Mouse (Mus musculus) left cerebral cortex, postnatal 10 days (tissue): Measurements from ENCODE around the gene Hnf1a. TPM values are rescaled to one million over a fixed set of nuclear protein-coding genes. Genes with fewer than 3 reads are reported as not detected.
A peak's percentile ranks its signal among the peaks of the same experiment; 100 is the strongest.

Experiments
- DNase-seq, 2 experiments: peaks; one replicate each; pipeline ENCODE4 v3.0.0; 2021 to 2022; ENCODE audit warnings: low spot score in 2 of 2, mixed read lengths in 1 of 2; ENCODE audit errors: extremely low spot score in 1 of 2
- intact Hi-C: fragments of 180-260 bp; cut with DNase I; formaldehyde crosslinking; loops from one replicate; pipeline ENCODE4 v1.15.1; 2025
- total RNA-seq, 2 experiments: library from RNA; stranded (reverse); gene quantifications; 2 replicates each; pipeline ENCODE4 v1.2.3; 2021

The Hnf1a gene
- total RNA-seq, result not detected

DNA sequence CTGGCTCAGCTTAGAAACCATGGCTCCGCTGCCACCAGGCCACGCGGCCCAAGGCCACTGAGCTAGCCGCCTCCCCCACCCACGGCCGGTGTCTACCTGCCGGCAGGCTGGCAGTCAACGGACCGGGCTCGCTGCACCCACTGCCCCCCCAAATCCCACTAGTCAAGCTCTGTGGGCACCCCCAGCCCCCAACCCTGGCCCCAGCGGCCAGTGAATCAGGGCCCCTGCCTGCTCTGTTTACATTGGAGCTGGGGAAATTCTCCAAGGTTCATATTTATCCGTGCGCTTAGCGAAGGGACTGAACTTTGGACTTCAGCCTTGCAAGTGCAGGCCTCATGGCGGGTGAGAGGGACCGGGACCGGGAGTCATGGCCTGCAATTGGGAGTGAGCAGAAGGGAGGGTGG is at the start of gene Hnf1a:
Hnf1a (minus strand) TSS at position 271 of the 404 bp plus-strand sequence.
- intact Hi-C loops, result no loop called here
- DNase-seq, result no peak

DNA sequence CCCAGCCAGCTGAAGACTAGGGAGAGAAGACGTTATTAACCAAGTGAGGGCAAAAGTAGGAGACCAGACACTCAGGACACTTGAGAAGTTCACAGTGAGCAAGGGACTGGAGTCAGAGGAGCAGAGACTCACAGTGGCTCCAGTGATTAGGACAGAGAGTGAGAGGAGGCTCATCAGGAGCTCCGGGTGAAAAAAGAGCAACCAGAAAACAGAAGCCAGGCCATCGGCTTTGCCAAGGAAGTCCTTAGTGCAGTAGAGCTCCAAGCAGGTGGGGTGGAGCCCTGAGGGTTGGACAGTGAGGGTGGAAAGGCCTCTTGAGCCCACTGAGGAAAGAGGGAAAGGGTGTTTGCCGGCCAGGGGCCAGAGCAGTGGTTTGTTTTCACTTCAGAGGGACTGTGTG is 47.9 kb upstream of the Hnf1a start:
- intact Hi-C loops, result no loop called here

DNA sequence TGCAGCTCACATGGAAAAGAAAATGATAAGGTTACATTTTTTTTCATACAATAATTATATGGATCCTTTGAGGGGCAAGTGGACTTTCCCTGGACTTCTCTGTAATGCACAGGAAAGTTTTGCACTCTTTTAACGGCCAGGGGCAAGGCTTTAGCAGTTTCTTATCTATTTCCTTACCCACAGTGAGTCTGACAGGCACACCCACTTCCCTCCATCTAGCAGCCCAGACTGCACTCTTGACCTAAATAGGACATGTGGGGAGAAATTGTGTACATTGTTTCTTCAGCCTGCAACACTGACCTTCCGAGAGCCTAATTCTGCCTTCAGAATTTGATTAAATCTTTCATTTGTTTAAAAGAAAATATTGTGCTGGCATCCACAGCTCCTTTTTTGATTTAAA is 47.4 kb upstream of the Hnf1a start:
- intact Hi-C loops, result no loop called here
- DNase-seq, result no peak

More for the DNA sequence above, 47.9 kb upstream of the Hnf1a start:
- DNase-seq, result no peak

DNA sequence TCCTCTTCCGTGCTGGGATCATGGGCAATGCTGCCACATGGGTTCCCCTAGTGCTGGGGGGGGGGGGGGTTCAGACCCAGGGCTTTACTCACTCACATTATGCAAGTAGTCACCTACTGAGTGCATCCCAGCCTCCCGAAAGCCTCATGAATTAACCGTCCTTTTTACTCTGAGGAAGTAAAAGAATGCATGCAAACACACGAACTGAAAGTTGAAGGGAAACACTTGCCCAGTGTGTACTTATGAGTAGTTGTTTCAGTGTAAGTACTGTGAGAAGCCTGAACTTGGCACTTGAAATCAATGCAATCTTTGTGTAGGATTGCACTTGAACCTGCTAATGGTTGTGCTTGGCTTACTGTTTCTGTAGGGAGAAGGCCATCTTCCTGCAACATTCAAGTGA is 44.2 kb upstream of the Hnf1a start:
- intact Hi-C loops, result no loop called here
- DNase-seq, result no peak

DNA sequence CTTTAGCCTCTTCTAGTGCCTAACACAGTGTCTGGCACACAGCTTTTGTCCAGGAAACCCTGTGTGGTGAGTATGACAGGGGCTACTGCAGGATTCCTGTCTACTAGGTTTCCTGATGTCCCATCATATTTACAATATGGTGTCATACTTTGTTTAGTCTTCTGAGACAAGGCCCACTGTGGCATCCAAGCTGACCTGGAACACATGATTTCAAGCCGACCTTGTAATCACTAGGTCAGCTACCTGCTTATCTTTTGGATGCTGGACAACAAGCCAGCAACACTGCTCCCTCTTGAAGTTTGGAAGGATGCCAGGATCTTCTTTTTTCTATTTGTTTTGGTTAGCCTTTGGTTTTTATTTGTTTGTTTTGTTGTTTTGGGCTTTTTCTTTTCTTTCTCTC is 43.7 kb upstream of the Hnf1a start:
- intact Hi-C loops, result loop anchor here (5.0 kb wide), 1 partner anchor 53 kb away; no protein-coding TSS in a partner anchor
- DNase-seq, result no peak

DNA sequence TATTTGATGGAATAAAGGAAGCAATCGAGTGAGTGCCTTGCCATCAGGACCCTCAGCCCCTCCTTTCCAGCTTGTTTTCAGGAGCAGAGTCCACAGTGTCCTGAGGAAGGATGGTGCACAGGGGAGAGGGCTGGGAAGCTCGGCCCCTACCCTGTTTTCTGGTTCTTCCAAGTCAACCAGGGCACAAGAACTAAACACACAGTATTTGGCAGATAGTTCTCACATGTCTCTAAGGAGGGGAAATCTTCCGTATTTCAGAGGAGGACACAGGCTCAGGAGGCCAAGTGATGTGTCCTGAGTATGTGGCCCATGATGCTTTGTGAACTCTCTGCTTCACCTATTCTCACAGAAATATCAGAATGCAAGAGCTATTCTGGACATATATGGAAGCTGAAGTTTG is 42.5 kb upstream of the Hnf1a start:
- intact Hi-C loops, result loop anchor here (5.0 kb wide), 1 partner anchor 54 kb away; no protein-coding TSS in a partner anchor
- no peak for DNase-seq

DNA sequence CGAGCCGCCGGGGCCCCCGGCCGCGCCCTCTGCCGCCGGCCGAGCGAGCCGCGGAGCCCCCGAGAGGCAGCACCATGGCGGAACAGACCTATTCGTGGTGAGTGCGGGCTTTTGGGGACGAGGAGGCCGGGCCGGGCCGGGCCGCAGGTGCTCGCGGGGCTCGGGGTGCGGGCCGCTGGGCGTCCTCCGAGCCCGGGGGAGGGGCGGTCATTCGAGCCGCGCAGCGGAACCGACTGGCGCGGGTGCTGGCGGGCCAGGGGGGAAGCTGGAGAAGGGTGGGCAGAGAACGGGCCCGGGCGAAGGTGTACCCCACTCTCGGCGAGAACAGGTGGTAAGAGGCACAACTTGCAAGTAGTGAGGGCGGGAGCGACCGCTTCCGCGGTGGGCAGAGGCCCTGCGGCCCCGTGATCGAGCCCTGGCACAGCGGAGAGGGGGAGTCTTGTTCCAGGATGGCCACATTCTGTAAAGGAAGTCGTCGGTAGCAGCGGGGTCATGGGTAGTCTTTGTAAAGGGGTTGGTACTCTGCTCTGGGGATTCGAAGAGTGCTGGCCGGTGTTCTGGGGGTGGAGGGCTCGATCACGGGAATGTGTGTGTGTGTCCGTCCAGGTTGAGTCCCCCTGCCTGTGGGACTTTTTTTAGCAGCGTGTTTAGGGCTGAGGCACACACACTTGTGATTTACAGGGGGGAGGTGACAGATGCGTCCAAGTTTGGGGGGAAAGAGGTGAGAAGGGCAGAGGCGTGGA is 40.8 kb upstream of the Hnf1a start:
- DNase-seq, result peak in 1 of 2 experiments; percentile 74
- intact Hi-C loops, result loop anchor here (5.0 kb wide), 1 partner anchor 56 kb away; no protein-coding TSS in a partner anchor

DNA sequence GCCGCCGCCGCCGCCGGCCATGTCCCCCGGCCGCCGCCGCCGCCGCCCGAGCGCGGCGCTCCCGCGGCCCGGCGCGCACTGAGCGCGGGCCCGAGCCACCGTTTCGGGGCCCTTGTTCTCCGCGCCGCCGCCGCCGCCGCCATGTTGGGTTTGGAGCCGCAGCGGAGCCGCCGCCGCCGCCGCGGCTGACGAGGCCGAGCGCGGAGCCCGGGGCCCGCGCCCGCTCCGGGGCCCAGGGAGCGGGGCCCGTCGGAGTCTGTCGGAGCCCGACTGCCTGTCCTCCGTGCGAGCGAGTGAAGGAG is 40.3 kb upstream of the Hnf1a start:
- intact Hi-C loops, result loop anchor here (5.0 kb wide), 1 partner anchor 56 kb away; no protein-coding TSS in a partner anchor
- no peak for DNase-seq

DNA sequence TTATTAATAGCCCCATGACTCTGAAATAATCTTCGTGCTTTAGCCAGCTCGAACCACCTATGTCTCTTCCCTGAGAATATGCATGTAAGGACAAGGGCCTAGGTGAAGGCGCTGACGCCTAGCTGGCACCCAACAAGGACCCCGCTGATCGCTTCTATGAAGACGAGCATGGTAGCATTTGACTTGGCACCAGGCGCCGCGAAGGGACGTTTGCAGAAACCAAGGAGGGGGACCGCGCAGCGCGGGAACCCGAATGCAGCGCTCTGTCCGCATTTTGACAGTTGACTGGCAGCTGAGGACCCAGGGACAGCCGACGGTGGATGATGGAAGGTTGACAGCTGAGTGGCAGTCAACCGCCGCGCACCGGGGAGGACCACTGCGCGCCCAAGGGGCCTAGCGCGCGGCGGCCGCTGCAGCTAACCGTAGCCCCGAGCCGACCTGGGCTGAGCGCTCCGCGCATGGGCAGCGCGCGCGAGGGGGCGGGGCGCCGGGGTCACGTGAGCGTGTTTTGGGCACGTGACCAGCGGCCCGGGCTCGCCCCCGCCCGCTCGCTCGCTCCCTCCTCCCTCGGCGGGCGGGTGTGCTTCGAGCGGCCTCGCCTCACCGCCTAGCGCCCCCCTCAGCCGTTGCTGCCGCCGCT is 39.8 kb upstream of the Hnf1a start, which contains the start of gene Sppl3:
Sppl3 (plus strand) TSS at position 561 of the 640 bp plus-strand sequence.
- intact Hi-C loops, result loop anchor here (5.0 kb wide), 1 partner anchor 57 kb away; no protein-coding TSS in a partner anchor
- peak; percentile 92 to 96 for DNase-seq

DNA sequence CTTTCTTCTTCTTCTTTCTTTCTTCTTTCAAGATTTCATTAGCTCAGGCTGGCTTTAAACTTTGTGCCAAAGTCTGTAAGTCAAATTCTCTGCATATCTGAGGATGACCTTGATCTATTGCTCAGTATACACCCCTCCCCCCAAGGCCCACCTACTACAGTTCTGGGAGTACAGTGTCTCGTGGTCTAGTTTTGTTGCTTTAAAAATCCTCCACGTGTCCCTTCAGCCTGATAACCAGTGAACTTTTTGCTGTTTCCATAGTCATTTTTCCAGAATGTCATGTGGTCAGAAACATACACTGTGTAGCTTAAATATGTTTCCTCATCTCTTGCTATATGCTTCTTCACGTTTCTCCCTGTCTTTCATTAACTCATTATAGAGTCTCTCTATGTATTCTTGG is 39.1 kb upstream of the Hnf1a start:
- DNase-seq, result no peak
- intact Hi-C loops, result loop anchor here (5.0 kb wide), 1 partner anchor 57 kb away; no protein-coding TSS in a partner anchor

DNA sequence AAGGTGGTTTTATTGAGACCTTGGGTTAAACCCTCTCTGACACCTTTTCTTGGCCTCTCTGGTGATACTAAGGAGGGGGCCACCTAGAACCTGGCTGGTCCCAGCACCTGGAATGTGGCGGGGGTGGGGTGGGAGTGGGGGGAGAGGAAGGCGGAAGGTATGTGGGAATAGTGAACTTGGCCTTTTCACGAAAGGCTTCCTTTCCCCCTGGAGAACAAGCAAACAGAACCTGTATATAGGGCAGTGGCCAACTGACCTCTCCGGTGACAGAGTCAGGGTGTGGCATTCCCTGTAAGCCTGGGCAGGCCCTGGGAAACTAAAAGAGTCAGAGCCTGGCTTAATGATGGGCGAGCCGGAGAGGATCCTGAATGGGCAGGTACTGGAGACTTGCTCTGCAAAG is 38.2 kb upstream of the Hnf1a start:
- DNase-seq, result no peak
- intact Hi-C loops, result no loop called here

DNA sequence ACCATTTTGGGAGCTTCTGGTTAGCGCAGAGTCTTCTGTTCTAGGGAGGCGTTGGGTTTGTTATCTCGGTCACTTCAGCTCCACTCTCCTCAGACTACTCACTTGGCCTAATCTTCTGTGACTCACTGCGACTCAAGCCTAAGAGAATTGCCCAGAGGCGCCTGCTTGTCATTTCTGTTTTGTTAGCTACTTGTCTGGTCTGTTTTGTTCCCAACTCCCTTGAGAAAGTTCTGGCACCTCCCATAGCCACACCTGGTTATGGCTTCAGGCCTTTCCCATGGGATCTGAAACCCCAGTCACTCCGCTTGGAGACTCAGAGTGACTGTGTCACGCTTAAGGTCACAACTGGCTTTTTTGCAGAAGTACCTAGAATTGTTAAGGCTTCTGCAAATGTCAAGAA is 37.4 kb upstream of the Hnf1a start:
- intact Hi-C loops, result no loop called here
- DNase-seq, result no peak

DNA sequence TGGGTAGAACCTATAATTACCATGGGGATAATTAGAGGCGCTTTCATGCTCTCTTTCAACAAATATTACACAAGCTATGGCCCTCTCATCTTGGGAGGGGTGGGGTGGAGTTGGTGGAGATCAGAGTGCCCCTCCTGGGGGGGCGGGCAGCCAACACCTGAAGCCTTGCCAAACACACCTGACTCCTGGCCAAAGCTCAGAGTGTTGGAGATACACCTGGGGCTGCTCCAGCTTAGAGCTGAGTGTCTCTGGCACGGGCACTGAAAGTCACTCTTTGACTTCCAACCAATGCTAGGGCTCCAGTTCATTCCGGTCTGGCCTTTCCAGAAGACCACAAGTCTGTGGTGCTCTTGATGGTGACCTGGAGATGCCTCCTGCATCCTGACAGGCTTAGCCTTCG is 36.9 kb upstream of the Hnf1a start:
- intact Hi-C loops, result no loop called here
- no peak for DNase-seq

DNA sequence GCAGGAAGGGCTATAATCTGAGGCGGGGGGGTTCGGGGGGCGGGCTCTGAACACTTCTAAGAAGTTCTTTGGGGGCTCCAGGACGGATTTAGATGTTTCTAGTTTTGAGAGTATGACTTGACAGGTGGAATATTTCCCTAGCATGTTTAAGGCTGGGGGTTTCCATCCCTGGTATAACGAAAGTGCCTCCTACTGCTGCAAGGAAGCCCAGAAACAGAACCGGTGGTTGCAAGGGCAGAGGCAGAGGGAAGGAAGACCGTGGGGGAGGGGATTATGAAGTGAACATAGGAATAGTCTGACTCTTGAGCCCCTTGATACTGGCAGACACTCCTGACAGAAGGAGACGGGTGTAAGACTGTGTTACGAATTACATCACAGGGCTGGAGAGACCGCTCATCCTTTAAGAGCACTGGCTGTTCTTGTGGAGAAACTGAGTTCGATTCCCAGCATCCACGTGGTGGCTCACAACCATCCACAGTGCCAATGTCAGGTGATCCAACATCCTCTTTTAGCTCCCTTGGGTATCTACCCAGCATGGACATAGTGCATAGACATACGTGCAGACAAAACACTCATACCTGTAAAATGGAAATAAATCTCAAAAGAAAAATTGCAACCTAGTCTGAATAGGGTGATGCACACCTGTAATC is 32.5 kb upstream of the Hnf1a start:
- no peak for DNase-seq
- intact Hi-C loops, result no loop called here

DNA sequence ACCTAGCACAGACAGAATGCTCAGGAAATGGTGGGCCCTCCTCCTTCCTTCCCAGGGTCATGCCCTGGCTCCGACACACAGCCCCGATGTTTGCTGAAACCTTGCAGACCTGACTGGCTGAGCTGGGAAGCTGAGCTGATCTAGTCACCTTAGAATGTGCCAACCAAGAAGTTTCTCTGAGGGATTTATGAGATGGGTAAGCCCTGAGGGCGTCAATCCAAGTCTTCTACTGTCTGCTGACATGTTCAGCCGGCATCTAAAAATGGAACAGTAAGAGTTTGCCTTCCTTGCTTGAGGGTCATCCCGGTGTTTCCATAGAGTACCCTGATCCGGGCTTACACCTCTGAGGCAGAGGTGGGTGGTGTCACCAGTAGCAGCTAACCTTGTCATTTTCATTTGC is 31.9 kb upstream of the Hnf1a start:
- intact Hi-C loops, result no loop called here
- DNase-seq, result no peak

DNA sequence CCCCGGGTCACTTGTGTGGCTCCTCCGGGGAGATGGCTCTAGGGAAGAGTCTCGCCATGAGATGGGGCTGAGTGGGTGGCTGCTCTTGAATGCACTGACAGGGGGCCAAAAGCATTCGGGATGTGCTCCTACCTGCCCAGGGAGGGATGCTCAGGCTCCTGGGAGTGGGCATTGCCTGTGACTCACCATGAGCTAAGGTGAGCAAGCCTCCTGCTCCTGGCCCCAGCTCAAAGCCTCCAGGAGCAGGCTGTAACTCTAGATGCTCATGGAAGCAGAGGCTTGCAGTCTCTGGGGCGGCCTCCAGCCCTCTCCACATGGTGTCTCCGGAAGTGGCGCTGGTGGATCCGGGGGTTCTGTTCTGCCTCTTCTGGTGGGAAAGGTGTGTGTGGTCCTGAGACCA is 30.6 kb upstream of the Hnf1a start:
- no peak for DNase-seq
- intact Hi-C loops, result no loop called here

DNA sequence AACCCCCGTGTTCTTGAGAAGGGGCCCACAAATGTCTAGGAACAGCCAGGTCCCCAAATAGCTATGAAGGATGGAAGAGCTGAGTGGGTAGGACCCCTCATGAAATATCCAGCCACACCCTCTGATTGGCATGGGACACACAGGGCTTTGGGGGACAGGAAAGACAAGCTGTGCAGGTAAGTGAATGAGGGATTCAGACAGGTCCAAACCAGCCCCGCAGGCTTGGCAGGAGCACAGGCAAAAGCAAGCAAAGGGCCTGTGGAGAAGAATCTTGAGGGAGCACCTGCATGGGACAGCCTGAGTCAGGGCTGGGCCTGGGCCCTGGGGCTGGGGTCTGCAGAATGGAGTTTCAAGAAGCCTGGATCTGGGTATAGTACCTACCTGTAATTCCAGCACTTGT is 29.6 kb upstream of the Hnf1a start:
- intact Hi-C loops, result no loop called here
- no peak for DNase-seq

DNA sequence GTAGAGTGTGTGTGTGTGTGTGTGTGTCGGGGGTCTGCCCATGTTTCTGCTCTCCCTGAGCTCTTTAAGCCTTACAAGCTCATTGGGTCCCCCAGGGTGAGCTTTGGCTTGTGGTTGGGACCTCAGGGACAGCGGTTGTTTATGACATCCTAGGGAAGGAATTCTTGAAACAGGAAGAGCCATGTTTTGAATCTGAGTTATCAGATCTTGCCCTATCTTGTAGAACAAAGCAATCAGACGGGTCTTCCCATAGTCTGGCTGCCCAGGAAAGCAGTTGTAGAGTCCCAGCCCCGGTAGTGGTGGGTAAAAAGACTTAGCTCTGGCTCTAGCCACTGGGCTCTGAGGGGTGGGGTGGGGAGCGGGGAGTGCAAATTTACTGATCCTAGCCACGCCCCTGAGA is 26.4 kb upstream of the Hnf1a start:
- intact Hi-C loops, result no loop called here
- no peak for DNase-seq

DNA sequence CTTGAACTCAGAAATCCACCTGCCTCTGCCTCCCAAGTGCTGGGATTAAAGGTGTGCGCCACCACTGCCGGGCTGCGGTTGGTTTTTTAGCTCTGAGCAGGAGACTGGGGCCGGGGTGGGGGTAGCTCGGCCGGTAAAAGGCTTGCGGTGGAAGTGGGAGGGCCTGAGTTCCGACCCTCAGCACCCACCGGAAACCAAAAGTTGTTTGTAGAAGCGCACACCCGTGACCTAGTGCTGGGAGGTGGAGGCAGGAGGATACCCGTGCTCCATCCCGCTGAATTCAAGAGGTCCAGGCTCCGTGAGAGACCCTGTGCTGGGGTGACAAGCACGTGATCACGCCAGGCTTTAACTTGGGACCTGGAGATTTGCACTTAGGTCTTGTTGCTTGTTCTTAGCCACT is 25.6 kb upstream of the Hnf1a start:
- DNase-seq, result no peak
- intact Hi-C loops, result no loop called here

DNA sequence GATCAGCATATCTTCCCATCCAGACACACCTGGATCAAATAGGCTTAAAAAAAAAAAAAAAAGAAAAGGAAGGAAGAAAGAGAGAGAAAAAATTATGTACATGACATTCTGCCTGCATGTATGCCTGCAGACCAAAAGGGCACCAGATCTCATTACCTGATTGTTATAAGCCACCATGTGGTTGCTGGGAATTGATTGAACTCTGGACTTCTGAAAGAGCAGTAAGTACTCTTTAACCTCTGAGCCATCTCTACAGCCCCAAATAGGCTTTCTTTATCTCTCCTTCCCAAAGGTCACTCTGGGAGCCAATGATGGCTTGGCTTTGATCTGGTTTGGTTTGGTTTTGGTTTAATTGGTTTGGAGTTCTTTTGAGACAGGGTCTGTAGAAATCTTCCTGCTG is 14.2 kb upstream of the Hnf1a start:
- intact Hi-C loops, result no loop called here
- no peak for DNase-seq
